Mouse (Mus musculus): Measurements from ENCODE around the gene Agtrap. TPM values are rescaled to one million over a fixed set of nuclear protein-coding genes. Genes with fewer than 3 reads are reported as not detected.

The Agtrap gene
- total and polyA plus RNA-seq, 2 experiments from 2014 or later = 7.6 to 9.9 TPM

GRCm38 (mm10) chr4:148038600-148039253 lies 49.1 kb downstream of the Agtrap start, which contains the start of the genes Clcn6 and Mthfr:
Gene Clcn6, minus strand, starts transcription at chr4:148038821.
Gene Mthfr, plus strand, starts transcription at chr4:148039077.
- Histone ChIP-seq H3K27ac (peak within 1 kb of the TSS; percentile 95), H3K9me3 (ENCODE audit: low read length) (no peaks in the 10 kb centered on the region), H3K4me1 (ENCODE audit: insufficient read depth, low read length) (peaks cover 24% of the 10 kb centered on the region), H3K27me3 (ENCODE audit: insufficient read depth, low read length) (no peaks in the 10 kb centered on the region), H3K9ac (replicated peaks; ENCODE audit: low read length) (peak within 1 kb of the TSS; percentile 89), H3K4me2 (ENCODE audit: low read depth, low read length) (peak within 1 kb of the TSS; percentile 93), H3K4me3 (ENCODE audit: low read length) (peak within 1 kb of the TSS; percentile 94), H3K36me3 (ENCODE audit: insufficient read depth, low read length) (0 out of 2 replicates have a peak, but pooled peaks cover 5% of the 10 kb centered on the region)
- TF ChIP-seq CTCF (IDR thresholded peaks at IDR 0.05; ENCODE audit: low read depth) = no peak
- WGBS = 0% methylated on average over 49 of the region's 54 CpGs
- DNase-seq (ENCODE audit: low spot score) = peak; percentile 100
- ATAC-seq = peak; percentile 95

- WGBS = 7% methylated on average over 23 of the region's 26 CpGs
- peaks cover 24% of the 10 kb centered on the region for H3K4me1 ChIP-seq (ENCODE audit: insufficient read depth, low read length)
- no peak for ATAC-seq
- peak overlapping the region; percentile 89 for H3K9ac ChIP-seq (replicated peaks; ENCODE audit: low read length)
- H3K27me3 ChIP-seq (ENCODE audit: insufficient read depth, low read length) = no peaks in the 10 kb centered on the region
- no peaks in the 10 kb centered on the region for H3K9me3 ChIP-seq (ENCODE audit: low read length)
- TF ChIP-seq CTCF (IDR thresholded peaks at IDR 0.05; ENCODE audit: low read depth) = no peak
- peak overlapping the region; percentile 72 for H3K4me2 ChIP-seq (ENCODE audit: low read depth, low read length)
- H3K27ac ChIP-seq = peak overlapping the region; percentile 95
- peak overlapping the region; percentile 94 for H3K4me3 ChIP-seq (ENCODE audit: low read length)
- H3K36me3 ChIP-seq (ENCODE audit: insufficient read depth, low read length) = 0 out of 2 replicates have a peak, but pooled peaks cover 5% of the 10 kb centered on the region
- DNase-seq (ENCODE audit: low spot score) = peak; percentile 33
These were observed 49.7 kb downstream of the Agtrap start for GRCm38 (mm10) chr4:148038079-148038599.

- 90% methylated on average over 3 of the region's 3 CpGs for WGBS
- peaks cover 17% of the 10 kb centered on the region for H3K4me1 ChIP-seq (ENCODE audit: insufficient read depth, low read length)
- H3K4me2 ChIP-seq (ENCODE audit: low read depth, low read length) = no peak overlapping the region
- no peaks in the 10 kb centered on the region for H3K27me3 ChIP-seq (ENCODE audit: insufficient read depth, low read length)
- 0 out of 2 replicates have a peak, but pooled peaks cover 11% of the 10 kb centered on the region for H3K36me3 ChIP-seq (ENCODE audit: insufficient read depth, low read length)
- no peak overlapping the region for H3K27ac ChIP-seq
- H3K4me3 ChIP-seq (ENCODE audit: low read length) = no peak overlapping the region
- ATAC-seq (no peak), DNase-seq (ENCODE audit: low spot score) (no peak)
- no peak overlapping the region for H3K9ac ChIP-seq (replicated peaks; ENCODE audit: low read length)
- TF ChIP-seq CTCF (IDR thresholded peaks at IDR 0.05; ENCODE audit: low read depth) = no peak
- no peaks in the 10 kb centered on the region for H3K9me3 ChIP-seq (ENCODE audit: low read length)
These were observed 52.4 kb downstream of the Agtrap start for GRCm38 (mm10) chr4:148035440-148035839.

GRCm38 (mm10) chr4:148033858-148034410 lies 53.9 kb downstream of the Agtrap start:
- Histone ChIP-seq H3K4me3 (ENCODE audit: low read length) (no peak overlapping the region), H3K27ac (no peak overlapping the region), H3K4me2 (ENCODE audit: low read depth, low read length) (no peak overlapping the region), H3K27me3 (ENCODE audit: insufficient read depth, low read length) (no peaks in the 10 kb centered on the region), H3K9ac (replicated peaks; ENCODE audit: low read length) (no peak overlapping the region), H3K4me1 (ENCODE audit: insufficient read depth, low read length) (peaks cover 5% of the 10 kb centered on the region; the same call in 1 of the 2 replicates), H3K36me3 (ENCODE audit: insufficient read depth, low read length) (peaks cover 16% of the 10 kb centered on the region; the same call in 1 of the 2 replicates), H3K9me3 (ENCODE audit: low read length) (no peaks in the 10 kb centered on the region)
- WGBS = 65% methylated on average over 7 of the region's 7 CpGs
- ATAC-seq (no peak), DNase-seq (ENCODE audit: low spot score) (no peak)
- no peak for TF ChIP-seq CTCF (IDR thresholded peaks at IDR 0.05; ENCODE audit: low read depth)

- no peak for ATAC-seq
- H3K4me2 ChIP-seq (ENCODE audit: low read depth, low read length) = no peak overlapping the region
- no peaks in the 10 kb centered on the region for H3K9me3 ChIP-seq (ENCODE audit: low read length)
- H3K27me3 ChIP-seq (ENCODE audit: insufficient read depth, low read length) = no peaks in the 10 kb centered on the region
- H3K4me3 ChIP-seq (ENCODE audit: low read length) = no peak overlapping the region
- H3K27ac ChIP-seq = no peak overlapping the region
- no peak overlapping the region for H3K9ac ChIP-seq (replicated peaks; ENCODE audit: low read length)
- H3K36me3 ChIP-seq (ENCODE audit: insufficient read depth, low read length) = peaks cover 44% of the 10 kb centered on the region
- TF ChIP-seq CTCF (IDR thresholded peaks at IDR 0.05; ENCODE audit: low read depth) = no peak
- 72% methylated on average over 5 of the region's 5 CpGs for WGBS
- no peaks in the 10 kb centered on the region for H3K4me1 ChIP-seq (ENCODE audit: insufficient read depth, low read length)
- DNase-seq (ENCODE audit: low spot score) = no peak
These were observed 57.3 kb downstream of the Agtrap start for GRCm38 (mm10) chr4:148030506-148030905.

GRCm38 (mm10) chr4:148029297-148029696 lies 58.5 kb downstream of the Agtrap start:
- H3K9ac ChIP-seq (replicated peaks; ENCODE audit: low read length) = no peak overlapping the region
- no peak overlapping the region for H3K4me2 ChIP-seq (ENCODE audit: low read depth, low read length)
- no peaks in the 10 kb centered on the region for H3K9me3 ChIP-seq (ENCODE audit: low read length)
- no peaks in the 10 kb centered on the region for H3K4me1 ChIP-seq (ENCODE audit: insufficient read depth, low read length)
- H3K27ac ChIP-seq = no peak overlapping the region
- ATAC-seq (no peak), DNase-seq (ENCODE audit: low spot score) (no peak)
- H3K36me3 ChIP-seq (ENCODE audit: insufficient read depth, low read length) = peaks cover 47% of the 10 kb centered on the region
- TF ChIP-seq CTCF (IDR thresholded peaks at IDR 0.05; ENCODE audit: low read depth) = no peak
- no peaks in the 10 kb centered on the region for H3K27me3 ChIP-seq (ENCODE audit: insufficient read depth, low read length)
- H3K4me3 ChIP-seq (ENCODE audit: low read length) = no peak overlapping the region
- 94% methylated on average over 7 of the region's 7 CpGs for WGBS

Other genes with a start within 250 kb of the Agtrap start
- 8.1 and 8.3 TPM in 2 replicates for gene Zfp933, start 239.7 kb downstream of the Agtrap start, total RNA-seq (2014; rRNA removed)
- 3.1 and 5.2 TPM in 2 replicates for gene Zfp933, start 239.7 kb downstream of the Agtrap start, polyA plus RNA-seq (2015; fragmentation: Nextera tagmentation; extraction: Ambion mirVana)
- gene Miip, start 219.2 kb downstream of the Agtrap start, total RNA-seq (2014; rRNA removed) = 33.5 and 34.3 TPM in 2 replicates
- gene Miip, start 219.2 kb downstream of the Agtrap start, polyA plus RNA-seq (2015; fragmentation: Nextera tagmentation; extraction: Ambion mirVana) = 35.1 and 36.0 TPM in 2 replicates
- 3.2 and 5.6 TPM in 2 replicates for gene Fv1, start 219.1 kb downstream of the Agtrap start, total RNA-seq (2014; rRNA removed)
- gene Fv1, start 219.1 kb downstream of the Agtrap start, polyA plus RNA-seq (2015; fragmentation: Nextera tagmentation; extraction: Ambion mirVana) = 3.7 and 4.3 TPM in 2 replicates
- gene Mfn2, start 183.3 kb downstream of the Agtrap start, total RNA-seq (2014; rRNA removed) = 86.1 and 88.6 TPM in 2 replicates
- 84.9 and 86.8 TPM in 2 replicates for gene Mfn2, start 183.3 kb downstream of the Agtrap start, polyA plus RNA-seq (2015; fragmentation: Nextera tagmentation; extraction: Ambion mirVana)
- gene Plod1, start 151.3 kb downstream of the Agtrap start, total RNA-seq (2014; rRNA removed) = 30.0 and 46.2 TPM in 2 replicates
- gene Plod1, start 151.3 kb downstream of the Agtrap start, polyA plus RNA-seq (2015; fragmentation: Nextera tagmentation; extraction: Ambion mirVana) = 22.6 and 22.8 TPM in 2 replicates
- gene 2510039O18Rik, start 147.1 kb downstream of the Agtrap start, total RNA-seq (2014; rRNA removed) = 62.9 and 70.9 TPM in 2 replicates
- gene 2510039O18Rik, start 147.1 kb downstream of the Agtrap start, polyA plus RNA-seq (2015; fragmentation: Nextera tagmentation; extraction: Ambion mirVana) = 10.3 and 11.0 TPM in 2 replicates
- gene Nppb, start 102.2 kb downstream of the Agtrap start, total RNA-seq (2014; rRNA removed) = 1.3 TPM in 1 of 2 replicates, not detected in the other
- 0.19 and 0.72 TPM in 2 replicates for gene Nppb, start 102.2 kb downstream of the Agtrap start, polyA plus RNA-seq (2015; fragmentation: Nextera tagmentation; extraction: Ambion mirVana)
- gene Nppa, start 87.3 kb downstream of the Agtrap start, total RNA-seq (2014; rRNA removed) = 0.58 and 1.8 TPM in 2 replicates
- 2.0 and 2.6 TPM in 2 replicates for gene Nppa, start 87.3 kb downstream of the Agtrap start, polyA plus RNA-seq (2015; fragmentation: Nextera tagmentation; extraction: Ambion mirVana)
- gene Clcn6, start 49.2 kb downstream of the Agtrap start, total RNA-seq (2014; rRNA removed) = 58.6 and 60.7 TPM in 2 replicates
- 22.0 and 24.4 TPM in 2 replicates for gene Clcn6, start 49.2 kb downstream of the Agtrap start, polyA plus RNA-seq (2015; fragmentation: Nextera tagmentation; extraction: Ambion mirVana)
- 46.0 and 52.4 TPM in 2 replicates for gene Mthfr, start 49.0 kb downstream of the Agtrap start, total RNA-seq (2014; rRNA removed)
- gene Mthfr, start 49.0 kb downstream of the Agtrap start, polyA plus RNA-seq (2015; fragmentation: Nextera tagmentation; extraction: Ambion mirVana) = 9.3 and 10.6 TPM in 2 replicates
- gene Mad2l2, start 42.4 kb upstream of the Agtrap start, total RNA-seq (2014; rRNA removed) = 39.9 and 56.5 TPM in 2 replicates
- 99.7 and 102 TPM in 2 replicates for gene Mad2l2, start 42.4 kb upstream of the Agtrap start, polyA plus RNA-seq (2015; fragmentation: Nextera tagmentation; extraction: Ambion mirVana)
- 42.3 and 44.9 TPM in 2 replicates for gene Draxin, start 42.7 kb upstream of the Agtrap start, total RNA-seq (2014; rRNA removed)
- 7.2 TPM in 2 replicates for gene Draxin, start 42.7 kb upstream of the Agtrap start, polyA plus RNA-seq (2015; fragmentation: Nextera tagmentation; extraction: Ambion mirVana)
- 23.7 and 36.3 TPM in 2 replicates for gene Fbxo6, start 64.1 kb upstream of the Agtrap start, total RNA-seq (2014; rRNA removed)
- 23.8 and 24.0 TPM in 2 replicates for gene Fbxo6, start 64.1 kb upstream of the Agtrap start, polyA plus RNA-seq (2015; fragmentation: Nextera tagmentation; extraction: Ambion mirVana)
- gene Fbxo44, start 72.5 kb upstream of the Agtrap start, total RNA-seq (2014; rRNA removed) = 199 and 200 TPM in 2 replicates
- 118 and 122 TPM in 2 replicates for gene Fbxo44, start 72.5 kb upstream of the Agtrap start, polyA plus RNA-seq (2015; fragmentation: Nextera tagmentation; extraction: Ambion mirVana)
- gene Fbxo2, start 72.6 kb upstream of the Agtrap start, total RNA-seq (2014; rRNA removed) = 25.5 and 39.8 TPM in 2 replicates
- gene Fbxo2, start 72.6 kb upstream of the Agtrap start, polyA plus RNA-seq (2015; fragmentation: Nextera tagmentation; extraction: Ambion mirVana) = 45.6 and 49.9 TPM in 2 replicates
- gene Disp3, start 199.9 kb upstream of the Agtrap start, total RNA-seq (2014; rRNA removed) = 31.6 and 53.0 TPM in 2 replicates
- 7.7 and 8.4 TPM in 2 replicates for gene Disp3, start 199.9 kb upstream of the Agtrap start, polyA plus RNA-seq (2015; fragmentation: Nextera tagmentation; extraction: Ambion mirVana)

Measured in hindbrain, postnatal 0 days (tissue).